19 mouse cellular contexts compared by ENCODE assay signal in the genomic region with DNA sequence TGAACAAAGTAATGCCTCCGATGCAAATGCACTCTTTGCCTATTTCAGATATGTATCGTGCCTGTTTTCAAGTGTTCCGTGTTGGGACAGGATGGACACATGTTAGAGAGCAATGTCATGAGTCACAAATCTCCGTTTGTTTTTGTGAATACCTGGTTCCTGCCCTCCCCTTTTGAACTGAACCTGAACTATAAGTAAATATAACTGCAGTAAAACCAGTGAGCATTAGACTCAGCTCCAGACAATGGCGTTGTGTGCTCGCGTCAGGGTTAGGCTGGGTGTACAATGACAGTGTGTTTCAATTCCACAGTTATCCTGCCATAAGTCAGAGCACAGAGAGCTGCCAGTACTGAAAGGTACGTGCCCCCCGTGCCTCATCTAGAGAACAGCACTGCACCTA.
DNase-seq lines count a peak whose midpoint lies in the region; ATAC-seq and TF ChIP-seq lines count a peak whose summit lies in the region.
"Had no signal": no experiment of that assay in that cellular context is flagged by ENCODE, and none has a peak within 500 bp of the region (broad histone marks: within the 10 kb centered on the region; RNA-seq: fewer than 3 reads in every experiment).

No protein-coding gene starts in this region.

- 38% methylated on average over 9 of the region's 9 CpGs for WGBS in forebrain, embryonic 13.5 days
- WGBS in forebrain, embryonic 12.5 days, result 46% methylated on average over 9 of the region's 9 CpGs
- 59% methylated on average over 9 of the region's 9 CpGs for WGBS in lung, embryonic 14.5 days

- H3K4me2 ChIP-seq in forebrain, embryonic 13.5 days, result no peak overlapping the region
- H3K4me2 ChIP-seq in forebrain, embryonic 12.5 days, result no peak overlapping the region
- no peak overlapping the region for H3K4me2 ChIP-seq in lung, embryonic 14.5 days

- peak overlapping the region; percentile 30; the same call in 1 of the 2 replicates for H3K9ac ChIP-seq in forebrain, embryonic 13.5 days
- no peak overlapping the region for H3K9ac ChIP-seq in forebrain, embryonic 12.5 days
- H3K9ac ChIP-seq in lung, embryonic 14.5 days, result no peak overlapping the region
- H3K9ac ChIP-seq: liver, embryonic 14.5 days had no signal

- H3K27ac ChIP-seq in forebrain, embryonic 13.5 days, result no peak overlapping the region
- no peak overlapping the region for H3K27ac ChIP-seq in forebrain, embryonic 12.5 days
- peak overlapping the region; percentile 87 for H3K27ac ChIP-seq in lung, embryonic 14.5 days (ENCODE audit: low read depth)
- H3K27ac ChIP-seq: forebrain, embryonic 10.5 days; heart, embryonic 10.5 days; hindbrain, postnatal 0 days; liver, embryonic 14.5 days had no signal

- TF ChIP-seq CTCF in lung, embryonic 14.5 days (IDR thresholded peaks at IDR 0.05; ENCODE audit: low read depth), result no peak

- H3K4me1 ChIP-seq in forebrain, embryonic 13.5 days, result peaks cover 74% of the 10 kb centered on the region
- H3K4me1 ChIP-seq in forebrain, embryonic 12.5 days, result peaks cover 63% of the 10 kb centered on the region
- H3K4me1 ChIP-seq in lung, embryonic 14.5 days (ENCODE audit: insufficient read depth), result no peaks in the 10 kb centered on the region

- peak; percentile 24 for DNase-seq in lung, embryonic 14.5 days
- DNase-seq in lung, postnatal 4 days, result no peak
- peak; percentile 25 to 35 for DNase-seq in urinary bladder, adult 18-20 months (ENCODE audit: low spot score in 2 of 2)
- DNase-seq in urinary bladder, postnatal 10 days (ENCODE audit: low spot score), result no peak
- no peak for DNase-seq in adrenal gland, adult (ENCODE audit: inconsistent age in 2 of 2, low spot score in 1 of 2)
- no peak for DNase-seq in kidney, postnatal 36 days
- DNase-seq: cerebellum, adult 9-11 months; gastrocnemius, postnatal 36 days; heart, postnatal 14 days; layer of hippocampus, postnatal 36 days; right cerebral cortex, postnatal 25 days had no signal

- no peaks in the 10 kb centered on the region for H3K36me3 ChIP-seq in forebrain, embryonic 13.5 days (ENCODE audit: poor library complexity, severe bottlenecking)
- no peaks in the 10 kb centered on the region; the same call in 1 of the 2 replicates for H3K36me3 ChIP-seq in forebrain, embryonic 12.5 days (replicated peaks)
- no peaks in the 10 kb centered on the region for H3K36me3 ChIP-seq in lung, embryonic 14.5 days (ENCODE audit: insufficient read depth)
- H3K36me3 ChIP-seq: G1E; heart, embryonic 10.5 days had no signal

- H3K4me3 ChIP-seq in forebrain, embryonic 13.5 days, result no peak overlapping the region
- no peak overlapping the region for H3K4me3 ChIP-seq in forebrain, embryonic 12.5 days (replicated peaks)
- no peak overlapping the region for H3K4me3 ChIP-seq in lung, embryonic 14.5 days (ENCODE audit: low read depth, low read length)
- H3K4me3 ChIP-seq: forebrain, embryonic 10.5 days; heart, embryonic 10.5 days had no signal

- no peak for ATAC-seq in forebrain, embryonic 13.5 days
- ATAC-seq in forebrain, embryonic 12.5 days (ENCODE audit: low FRiP score), result no peak
- no peak for ATAC-seq in lung, embryonic 14.5 days (ENCODE audit: insufficient read depth)
- ATAC-seq: CD4-positive, CD25-positive, alpha-beta regulatory T cell, adult 4 months; hindbrain, postnatal 0 days had no signal

- no peaks in the 10 kb centered on the region for H3K27me3 ChIP-seq in forebrain, embryonic 13.5 days
- no peaks in the 10 kb centered on the region for H3K27me3 ChIP-seq in forebrain, embryonic 12.5 days
- no peaks in the 10 kb centered on the region for H3K27me3 ChIP-seq in lung, embryonic 14.5 days (ENCODE audit: insufficient read depth, low read length)

- no peaks in the 10 kb centered on the region for H3K9me3 ChIP-seq in forebrain, embryonic 13.5 days (replicated peaks)
- H3K9me3 ChIP-seq in forebrain, embryonic 12.5 days, result no peaks in the 10 kb centered on the region
- H3K9me3 ChIP-seq in lung, embryonic 14.5 days (ENCODE audit: low read depth, low read length), result no peaks in the 10 kb centered on the region
- H3K9me3 ChIP-seq: forebrain, embryonic 10.5 days; heart, embryonic 10.5 days had no signal

Comparison
In these comparisons a context has a peak if more than half of its experiments do, and no peak if none do; other contexts are left out.
1. DNase-seq: peak in lung, embryonic 14.5 days (single experiment) and urinary bladder, adult 18-20 months (2 of 2); none in lung, postnatal 4 days (0 of 2), urinary bladder, postnatal 10 days (single experiment), adrenal gland, adult (0 of 2) and kidney, postnatal 36 days (0 of 2).